Mouse (Mus musculus) gonadal fat pad, adult 2 months (tissue): ENCODE data around the gene Ubash3b. TPM values are rescaled to one million over a fixed set of nuclear protein-coding genes. Genes with fewer than 3 reads are reported as not detected.

Experiments
- DNase-seq: peaks from one replicate; pipeline ENCODE4 v3.0.0-alpha.2; 2012; ENCODE audit warnings: low read depth
- polyA plus RNA-seq: library from polyadenylated mRNA; depleted of rRNA; stranded (reverse); fragments of >200 nt; gene quantifications from 2 replicates; pipeline ENCODE4 v1.2.3, GENCODE M21; 2012

The Ubash3b gene
- polyA plus RNA-seq, 1 experiment = 2.5 TPM

- DNase-seq = no peak
Observed at GRCm38 (mm10) chr9:41136691-41137467, 24.6 kb downstream of the Ubash3b start.

GRCm38 (mm10) chr9:41136273-41136672, 25.2 kb downstream of the Ubash3b start:
- no peak for DNase-seq

DNA sequence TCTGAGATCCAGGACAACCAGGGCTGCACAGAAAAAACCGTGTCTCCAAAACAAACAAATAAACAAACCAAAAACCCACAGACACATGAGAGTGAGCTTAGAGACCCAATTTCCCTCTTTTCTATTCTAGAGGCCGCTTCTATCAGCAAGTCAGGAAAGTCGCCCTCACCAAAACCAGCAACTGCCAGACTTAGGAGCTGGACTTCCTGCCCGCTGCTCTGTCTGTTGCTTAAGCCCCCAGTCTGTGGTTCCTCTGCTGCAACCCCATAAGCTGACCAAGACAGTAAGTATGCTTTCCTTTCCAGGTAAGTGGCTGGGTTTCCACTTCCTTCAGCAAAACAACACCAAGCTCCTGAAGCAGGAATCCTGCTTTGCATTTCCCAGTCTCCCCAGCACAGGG, 26.6 kb downstream of the Ubash3b start:
- no peak for DNase-seq

GRCm38 (mm10) chr9:41130563-41130962, 30.9 kb downstream of the Ubash3b start:
- DNase-seq = no peak

DNA sequence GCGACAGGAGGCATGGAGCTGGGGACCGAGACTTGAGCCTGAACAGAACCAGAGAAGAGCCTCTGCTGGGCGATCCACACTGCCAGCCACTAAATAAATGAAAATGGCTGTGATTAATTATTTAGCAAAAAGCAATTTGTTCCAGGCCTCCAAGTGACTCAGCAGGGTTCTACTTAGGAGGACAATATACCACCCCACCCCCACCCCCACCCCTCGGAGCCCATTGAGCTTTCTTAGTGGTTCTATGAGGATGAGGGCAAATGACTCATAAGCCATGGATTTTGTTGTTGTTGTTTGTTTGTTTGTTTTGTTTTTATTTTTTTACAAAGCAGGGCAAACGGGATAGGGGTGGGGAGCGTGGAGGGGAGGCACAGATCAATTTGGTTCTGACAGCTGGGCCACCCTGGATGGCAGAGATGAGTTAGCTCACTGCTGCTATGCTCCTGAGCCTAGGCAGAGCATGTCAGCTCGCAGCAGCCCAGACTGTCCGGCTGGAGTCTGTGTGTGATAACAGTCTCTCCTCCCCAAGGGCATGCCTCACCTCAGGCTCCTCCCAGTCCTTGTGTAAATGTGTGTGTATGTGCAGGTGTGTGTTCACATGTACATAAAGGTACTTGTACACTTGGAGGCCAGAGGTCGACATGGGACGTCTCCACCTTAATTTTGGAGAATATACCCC, 31.6 kb downstream of the Ubash3b start:
- DNase-seq = no peak

GRCm38 (mm10) chr9:41129273-41129672, 32.2 kb downstream of the Ubash3b start:
- DNase-seq = no peak

- DNase-seq = no peak
Observed at GRCm38 (mm10) chr9:41126723-41127122, 34.8 kb downstream of the Ubash3b start.

GRCm38 (mm10) chr9:41124305-41124704, 37.2 kb downstream of the Ubash3b start:
- no peak for DNase-seq

GRCm38 (mm10) chr9:41122390-41123110, 38.9 kb downstream of the Ubash3b start:
- DNase-seq = no peak

- DNase-seq = no peak
Observed at GRCm38 (mm10) chr9:41121701-41122354, 39.7 kb downstream of the Ubash3b start.

DNA sequence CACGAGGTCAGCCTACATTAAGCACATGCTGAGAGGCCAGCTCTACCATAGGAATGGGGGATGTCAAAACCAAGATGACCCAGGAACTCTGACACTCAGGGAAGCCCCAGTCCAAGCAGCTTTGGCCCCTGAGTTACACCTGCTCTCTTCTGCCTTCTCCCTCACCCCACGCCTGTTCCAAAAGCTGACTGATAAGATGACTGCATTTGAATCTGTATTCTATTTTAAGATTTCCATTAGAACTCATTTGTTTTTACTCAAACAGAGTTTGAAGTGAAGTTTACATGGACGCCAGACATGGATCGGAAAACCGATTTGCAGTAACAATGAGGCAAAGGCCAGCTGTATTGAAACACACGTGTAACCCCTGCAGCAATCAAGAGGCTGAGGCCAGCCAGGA, 41.5 kb downstream of the Ubash3b start:
- no peak for DNase-seq

DNA sequence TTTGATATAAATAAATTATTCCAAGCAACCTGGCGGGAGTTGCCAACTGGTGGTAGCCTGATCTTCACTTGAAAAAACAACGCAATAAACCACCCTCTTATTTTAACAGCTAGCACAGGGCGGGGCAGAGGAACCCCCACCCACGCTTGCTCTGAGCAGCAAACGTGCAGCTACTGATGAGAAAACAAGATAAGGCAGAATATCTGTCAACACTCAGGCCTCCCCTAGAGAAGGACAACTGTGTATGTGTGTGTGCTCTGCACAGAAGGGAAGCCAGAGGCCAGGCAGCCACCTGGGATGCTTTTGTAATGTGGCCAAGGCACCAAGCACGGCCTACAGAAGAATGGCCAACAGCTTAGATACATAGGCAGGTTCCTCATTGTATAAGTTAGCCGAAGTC, 43.4 kb downstream of the Ubash3b start:
- DNase-seq = no peak

DNA sequence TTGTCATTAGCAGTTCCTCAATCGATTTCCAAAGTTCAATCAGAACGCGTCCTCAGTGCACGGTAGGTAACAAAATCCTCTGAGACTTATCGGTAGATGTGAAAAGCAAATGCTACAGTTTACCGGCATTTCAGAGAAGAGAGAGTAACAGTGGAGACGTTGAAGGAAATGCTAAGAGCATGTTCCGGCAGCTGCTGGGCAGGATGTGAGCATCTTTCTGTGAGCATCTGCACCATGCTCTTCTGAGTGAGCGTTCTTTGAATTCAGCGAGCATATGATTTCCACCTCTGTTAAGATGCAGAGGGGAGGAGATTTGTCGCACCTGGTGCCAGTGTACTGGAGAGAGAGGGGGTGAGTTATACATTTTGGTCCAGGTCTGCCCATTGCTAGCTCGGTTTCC, 45.4 kb downstream of the Ubash3b start:
- no peak for DNase-seq

- no peak for DNase-seq
Observed at GRCm38 (mm10) chr9:41114367-41114766, 47.1 kb downstream of the Ubash3b start.

- DNase-seq = no peak
Observed at GRCm38 (mm10) chr9:41109749-41110148, 51.7 kb downstream of the Ubash3b start.

GRCm38 (mm10) chr9:41108324-41109180, 52.9 kb downstream of the Ubash3b start:
- DNase-seq = no peak

- no peak for DNase-seq
Observed at GRCm38 (mm10) chr9:41105201-41105643, 56.3 kb downstream of the Ubash3b start.

DNA sequence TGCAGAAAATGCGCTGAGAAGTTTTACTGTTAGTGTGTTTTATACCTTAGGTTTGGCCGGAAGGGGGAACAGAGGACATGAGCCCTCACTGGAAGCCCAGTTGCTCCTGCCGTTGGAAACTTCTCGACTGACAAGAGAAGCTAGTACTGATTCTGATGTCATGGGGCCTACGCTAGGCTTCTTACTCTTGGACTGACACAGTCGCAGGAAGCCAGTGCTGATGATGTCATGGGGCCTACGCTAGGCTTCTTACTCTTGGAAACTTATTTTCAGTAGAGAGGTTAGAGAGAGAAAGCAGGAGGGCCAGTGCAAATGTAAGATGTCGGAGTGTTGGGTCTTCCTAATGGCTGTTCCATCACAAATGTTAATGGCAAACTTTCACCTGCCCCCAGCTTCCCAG, 57.8 kb downstream of the Ubash3b start:
- no peak for DNase-seq

DNA sequence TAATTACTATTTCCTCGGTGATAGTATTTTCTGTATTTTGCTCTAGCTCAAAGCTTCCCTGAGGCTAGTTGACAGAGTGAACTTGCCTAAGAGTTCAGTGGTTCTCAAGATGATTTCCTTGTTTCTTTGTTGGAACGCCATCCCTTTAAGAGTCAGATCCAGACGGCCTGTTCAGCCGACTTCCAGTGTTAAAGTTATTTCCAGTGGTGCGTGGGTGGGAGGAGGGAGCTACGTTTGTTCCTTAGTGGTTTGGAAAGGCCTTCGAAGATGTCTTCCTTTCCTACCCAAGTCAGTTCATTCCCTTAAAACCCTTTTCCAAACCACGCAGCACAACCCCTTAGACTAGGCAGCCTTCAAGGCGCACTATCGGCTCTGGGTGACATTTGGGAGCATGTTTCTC, 58.9 kb downstream of the Ubash3b start:
- no peak for DNase-seq

DNA sequence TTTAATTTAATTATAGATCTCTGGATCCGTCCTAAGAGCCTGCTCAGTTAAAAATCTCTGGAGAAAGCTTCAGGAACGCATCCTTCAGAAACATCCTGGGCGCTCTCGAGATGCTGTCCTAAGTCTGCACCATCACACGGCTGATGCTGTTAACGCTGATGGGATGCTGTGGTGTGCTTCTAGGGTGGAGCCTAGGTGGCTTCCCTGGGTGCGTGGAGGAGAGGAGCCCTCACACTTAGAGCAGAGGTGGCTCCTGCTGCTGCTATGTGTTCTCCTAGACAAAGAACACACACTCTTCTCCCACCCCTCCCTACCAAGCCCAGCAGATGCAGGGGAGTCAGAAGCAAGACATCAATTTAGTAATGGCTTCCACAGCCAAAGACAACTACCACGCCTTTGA, 61.6 kb downstream of the Ubash3b start:
- no peak for DNase-seq

- no peak for DNase-seq
Observed at GRCm38 (mm10) chr9:41099067-41099466, 62.4 kb downstream of the Ubash3b start.
